Mouse (Mus musculus): Measurements from ENCODE around the gene Apba2. TPM values are rescaled to one million over a fixed set of nuclear protein-coding genes. Genes with fewer than 3 reads are reported as not detected.

Gene Apba2
- polyA plus RNA-seq, 1 experiment from 2014 or later = 2.9 TPM

- Histone ChIP-seq H3K4me2 (no peak overlapping the region), H3K27ac (no peak overlapping the region), H3K27me3 (no peaks in the 10 kb centered on the region), H3K4me3 (no peak overlapping the region), H3K9ac (no peak overlapping the region), H3K4me1 (no peaks in the 10 kb centered on the region), H3K36me3 (no peaks in the 10 kb centered on the region), H3K9me3 (no peaks in the 10 kb centered on the region)
- 60% methylated on average over 1 of the region's 1 CpGs for WGBS
- ATAC-seq (ENCODE audit: borderline replicate concordance, extremely low read depth, low FRiP score, low TSS enrichment) = no peak
Observed at GRCm38 (mm10) chr7:64642903-64643302, 141.4 kb downstream of the Apba2 start.

GRCm38 (mm10) chr7:64645458-64645857, 144.0 kb downstream of the Apba2 start:
- H3K4me1 ChIP-seq = no peaks in the 10 kb centered on the region
- H3K36me3 ChIP-seq = no peaks in the 10 kb centered on the region
- no peaks in the 10 kb centered on the region for H3K9me3 ChIP-seq
- H3K4me3 ChIP-seq = no peak overlapping the region
- H3K27me3 ChIP-seq = no peaks in the 10 kb centered on the region
- no peak for ATAC-seq (ENCODE audit: borderline replicate concordance, extremely low read depth, low FRiP score, low TSS enrichment)
- H3K27ac ChIP-seq = no peak overlapping the region
- H3K9ac ChIP-seq = no peak overlapping the region
- 47% methylated on average over 3 of the region's 3 CpGs for WGBS
- H3K4me2 ChIP-seq = no peak overlapping the region

GRCm38 (mm10) chr7:64646046-64646445, 144.5 kb downstream of the Apba2 start:
- no peak overlapping the region for H3K27ac ChIP-seq
- WGBS = 62% methylated on average over 6 of the region's 6 CpGs
- H3K9ac ChIP-seq = no peak overlapping the region
- H3K4me3 ChIP-seq = no peak overlapping the region
- no peaks in the 10 kb centered on the region for H3K27me3 ChIP-seq
- no peaks in the 10 kb centered on the region for H3K4me1 ChIP-seq
- H3K4me2 ChIP-seq = no peak overlapping the region
- no peaks in the 10 kb centered on the region for H3K9me3 ChIP-seq
- ATAC-seq (ENCODE audit: borderline replicate concordance, extremely low read depth, low FRiP score, low TSS enrichment) = no peak
- no peaks in the 10 kb centered on the region for H3K36me3 ChIP-seq

GRCm38 (mm10) chr7:64648947-64649607, 147.6 kb downstream of the Apba2 start:
- H3K4me3 ChIP-seq = no peak overlapping the region
- H3K36me3 ChIP-seq = no peaks in the 10 kb centered on the region
- H3K4me1 ChIP-seq = no peaks in the 10 kb centered on the region
- no peak for ATAC-seq (ENCODE audit: borderline replicate concordance, extremely low read depth, low FRiP score, low TSS enrichment)
- no peak overlapping the region for H3K9ac ChIP-seq
- WGBS = 59% methylated on average over 10 of the region's 10 CpGs
- H3K4me2 ChIP-seq = no peak overlapping the region
- H3K27ac ChIP-seq = no peak overlapping the region
- no peaks in the 10 kb centered on the region for H3K9me3 ChIP-seq
- no peaks in the 10 kb centered on the region for H3K27me3 ChIP-seq

GRCm38 (mm10) chr7:64651963-64652362, 150.5 kb downstream of the Apba2 start:
- Histone ChIP-seq H3K36me3 (no peaks in the 10 kb centered on the region), H3K27me3 (no peaks in the 10 kb centered on the region), H3K4me1 (no peaks in the 10 kb centered on the region), H3K9ac (no peak overlapping the region), H3K9me3 (no peaks in the 10 kb centered on the region), H3K4me3 (no peak overlapping the region), H3K4me2 (no peak overlapping the region), H3K27ac (no peak overlapping the region)
- ATAC-seq (ENCODE audit: borderline replicate concordance, extremely low read depth, low FRiP score, low TSS enrichment) = no peak
- WGBS = 77% methylated on average over 3 of the region's 3 CpGs

GRCm38 (mm10) chr7:64656787-64657186, 155.3 kb downstream of the Apba2 start:
- no peak overlapping the region for H3K9ac ChIP-seq
- no peaks in the 10 kb centered on the region for H3K4me1 ChIP-seq
- H3K27ac ChIP-seq = no peak overlapping the region
- no peak overlapping the region for H3K4me3 ChIP-seq
- 62% methylated on average over 7 of the region's 7 CpGs for WGBS
- no peaks in the 10 kb centered on the region for H3K36me3 ChIP-seq
- no peak for ATAC-seq (ENCODE audit: borderline replicate concordance, extremely low read depth, low FRiP score, low TSS enrichment)
- no peak overlapping the region for H3K4me2 ChIP-seq
- H3K27me3 ChIP-seq = no peaks in the 10 kb centered on the region
- H3K9me3 ChIP-seq = no peaks in the 10 kb centered on the region

- Histone ChIP-seq H3K36me3 (no peaks in the 10 kb centered on the region), H3K9me3 (no peaks in the 10 kb centered on the region), H3K4me2 (no peak overlapping the region), H3K9ac (no peak overlapping the region), H3K4me3 (no peak overlapping the region), H3K27ac (no peak overlapping the region), H3K27me3 (no peaks in the 10 kb centered on the region), H3K4me1 (no peaks in the 10 kb centered on the region)
- WGBS = 79% methylated on average over 4 of the region's 4 CpGs
- no peak for ATAC-seq (ENCODE audit: borderline replicate concordance, extremely low read depth, low FRiP score, low TSS enrichment)
Observed at GRCm38 (mm10) chr7:64658914-64659313, 157.4 kb downstream of the Apba2 start.

- Histone ChIP-seq H3K27me3 (no peaks in the 10 kb centered on the region), H3K36me3 (no peaks in the 10 kb centered on the region), H3K4me1 (no peaks in the 10 kb centered on the region), H3K4me3 (no peak overlapping the region), H3K9me3 (no peaks in the 10 kb centered on the region), H3K9ac (no peak overlapping the region), H3K27ac (no peak overlapping the region), H3K4me2 (no peak overlapping the region)
- ATAC-seq (ENCODE audit: borderline replicate concordance, extremely low read depth, low FRiP score, low TSS enrichment) = no peak
- WGBS = 52% methylated on average over 8 of the region's 8 CpGs
Observed at GRCm38 (mm10) chr7:64659328-64659727, 157.8 kb downstream of the Apba2 start.

GRCm38 (mm10) chr7:64662506-64662905, 161.0 kb downstream of the Apba2 start:
- no peak overlapping the region for H3K9ac ChIP-seq
- H3K36me3 ChIP-seq = no peaks in the 10 kb centered on the region
- H3K27ac ChIP-seq = no peak overlapping the region
- H3K4me3 ChIP-seq = no peak overlapping the region
- H3K27me3 ChIP-seq = no peaks in the 10 kb centered on the region
- peaks cover 3% of the 10 kb centered on the region; the same call in 1 of the 2 replicates for H3K4me1 ChIP-seq
- WGBS = 89% methylated on average over 5 of the region's 5 CpGs
- no peak overlapping the region for H3K4me2 ChIP-seq
- H3K9me3 ChIP-seq = no peaks in the 10 kb centered on the region
- no peak for ATAC-seq (ENCODE audit: borderline replicate concordance, extremely low read depth, low FRiP score, low TSS enrichment)

- Histone ChIP-seq H3K27me3 (no peaks in the 10 kb centered on the region), H3K4me2 (no peak overlapping the region), H3K9ac (no peak overlapping the region), H3K4me1 (peaks cover 3% of the 10 kb centered on the region; the same call in 1 of the 2 replicates), H3K9me3 (no peaks in the 10 kb centered on the region), H3K36me3 (no peaks in the 10 kb centered on the region), H3K27ac (no peak overlapping the region), H3K4me3 (no peak overlapping the region)
- WGBS = 82% methylated on average over 3 of the region's 3 CpGs
- ATAC-seq (ENCODE audit: borderline replicate concordance, extremely low read depth, low FRiP score, low TSS enrichment) = no peak
Observed at GRCm38 (mm10) chr7:64663600-64663999, 162.1 kb downstream of the Apba2 start.

- Histone ChIP-seq H3K36me3 (no peaks in the 10 kb centered on the region), H3K9ac (no peak overlapping the region), H3K27me3 (no peaks in the 10 kb centered on the region), H3K4me3 (no peak overlapping the region), H3K9me3 (no peaks in the 10 kb centered on the region), H3K27ac (peak overlapping the region; percentile 50; the same call in 1 of the 2 replicates), H3K4me1 (peaks cover 3% of the 10 kb centered on the region; the same call in 1 of the 2 replicates), H3K4me2 (no peak overlapping the region)
- 35% methylated on average over 7 of the region's 7 CpGs for WGBS
- peak; percentile 66; the same call in 1 of the 2 replicates for ATAC-seq (ENCODE audit: borderline replicate concordance, extremely low read depth, low FRiP score, low TSS enrichment)
Observed at GRCm38 (mm10) chr7:64665120-64665519, 163.6 kb downstream of the Apba2 start.

GRCm38 (mm10) chr7:64665716-64666298, 164.3 kb downstream of the Apba2 start:
- Histone ChIP-seq H3K36me3 (no peaks in the 10 kb centered on the region), H3K4me2 (no peak overlapping the region), H3K9ac (no peak overlapping the region), H3K4me3 (no peak overlapping the region), H3K4me1 (peaks cover 3% of the 10 kb centered on the region; the same call in 1 of the 2 replicates), H3K27ac (no peak overlapping the region; the same call in 1 of the 2 replicates), H3K27me3 (no peaks in the 10 kb centered on the region), H3K9me3 (no peaks in the 10 kb centered on the region)
- peak; percentile 56; the same call in 1 of the 2 replicates for ATAC-seq (ENCODE audit: borderline replicate concordance, extremely low read depth, low FRiP score, low TSS enrichment)
- 28% methylated on average over 5 of the region's 5 CpGs for WGBS
